ENCODE assay signal across 13 mouse cellular contexts in the genomic region with DNA sequence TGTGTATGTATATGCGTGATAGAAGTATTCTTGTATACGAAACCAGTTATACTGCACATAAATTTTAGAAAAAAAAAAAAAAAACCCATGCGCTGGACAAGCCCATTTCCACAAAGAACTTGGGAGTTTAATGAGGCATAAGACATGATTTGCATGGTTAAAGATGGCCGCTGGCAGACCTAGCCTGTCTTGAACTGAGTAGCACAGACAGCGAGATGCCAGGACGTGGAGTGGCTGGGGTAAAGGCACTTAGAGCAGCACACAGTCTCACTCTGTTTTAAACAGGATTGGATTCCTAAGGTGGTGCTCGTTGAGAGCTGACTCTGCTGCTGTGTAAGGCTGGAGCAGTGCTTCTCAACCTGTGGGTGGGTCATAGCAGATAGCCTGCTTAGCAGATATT.
"Had no signal": no experiment of that assay in that cellular context is flagged by ENCODE, and none has a peak within 500 bp of the region (broad histone marks: within the 10 kb centered on the region; RNA-seq: fewer than 3 reads in every experiment).

No protein-coding gene starts in this region.

- H3K4me3 ChIP-seq: limb, embryonic 15.5 days; liver, embryonic 12.5 days; midbrain, embryonic 12.5 days; neural tube, embryonic 12.5 days had no signal

- H3K4me2 ChIP-seq: limb, embryonic 15.5 days; liver, embryonic 12.5 days; lung, embryonic 14.5 days; midbrain, embryonic 12.5 days; neural tube, embryonic 12.5 days had no signal

- H3K9ac ChIP-seq: limb, embryonic 15.5 days; liver, embryonic 12.5 days; lung, embryonic 14.5 days; midbrain, embryonic 12.5 days; neural tube, embryonic 12.5 days had no signal

- ATAC-seq: inflammation-experienced regulatory T-cells, adult 6 months; intestine, postnatal 0 days; liver, embryonic 12.5 days; midbrain, embryonic 16.5 days had no signal

- H3K27ac ChIP-seq: limb, embryonic 15.5 days; liver, embryonic 12.5 days; midbrain, embryonic 12.5 days; neural tube, embryonic 12.5 days had no signal

- H3K27me3 ChIP-seq: limb, embryonic 15.5 days; liver, embryonic 12.5 days; midbrain, embryonic 12.5 days; neural tube, embryonic 12.5 days had no signal

- H3K9me3 ChIP-seq: limb, embryonic 15.5 days; liver, embryonic 12.5 days; midbrain, embryonic 12.5 days; neural tube, embryonic 12.5 days had no signal

- DNase-seq: kidney, postnatal 10 days; lung, embryonic 14.5 days; lung, postnatal 10 days; lung, postnatal 4 days; right cerebral cortex, postnatal 14 days; thymus, postnatal 36 days had no signal

- H3K36me3 ChIP-seq: limb, embryonic 15.5 days; liver, embryonic 12.5 days; midbrain, embryonic 12.5 days; neural tube, embryonic 12.5 days had no signal
